Mouse (Mus musculus): ENCODE results near the gene Pja2. TPM values are rescaled to one million over a fixed set of nuclear protein-coding genes. Genes with fewer than 3 reads are reported as not detected.
"Not testable (repeated sequence)": the region's sequence is repeated elsewhere in the genome, so short reads cannot be mapped to it uniquely, and the experiment has no call there.

Gene Pja2
- polyA plus RNA-seq, 1 experiment from 2014 or later: 127 TPM

DNA sequence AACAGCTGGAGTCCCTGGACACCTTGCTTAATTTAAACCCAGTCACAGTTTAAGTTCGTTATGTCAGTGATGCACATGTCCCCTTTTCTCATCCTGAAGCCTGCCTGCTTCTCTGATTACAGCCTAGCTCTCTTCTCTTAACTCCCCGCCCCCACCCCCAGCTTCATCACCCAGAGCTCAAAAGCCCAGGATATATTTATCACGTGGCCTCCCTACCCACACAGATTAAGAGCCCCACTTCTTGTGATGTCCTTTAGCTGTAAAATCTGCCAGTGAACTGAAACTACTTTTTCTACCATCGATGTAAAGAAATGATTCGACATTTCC, 1.0 kb upstream of the Pja2 start:
- WGBS: 22% methylated on average over 5 of the region's 5 CpGs
- peaks cover 19% of the 10 kb centered on the region for H3K4me1 ChIP-seq (replicated peaks)
- H3K9me3 ChIP-seq: no peaks in the 10 kb centered on the region
- H3K9ac ChIP-seq (replicated peaks): peak overlapping the region; percentile 72
- H3K27me3 ChIP-seq: no peaks in the 10 kb centered on the region
- no peak for ATAC-seq
- 0 out of 2 replicates have a peak, but pooled peaks cover 2% of the 10 kb centered on the region for H3K36me3 ChIP-seq
- H3K27ac ChIP-seq: peak overlapping the region; percentile 91
- H3K4me2 ChIP-seq (replicated peaks): peak overlapping the region; percentile 77
- H3K4me3 ChIP-seq (replicated peaks): peak overlapping the region; percentile 95

- no peaks in the 10 kb centered on the region for H3K27me3 ChIP-seq
- H3K9ac ChIP-seq (replicated peaks): peak overlapping the region; percentile 99
- no peaks in the 10 kb centered on the region for H3K9me3 ChIP-seq
- ATAC-seq: no peak; the same call in 1 of the 2 replicates
- 0 out of 2 replicates have a peak, but pooled peaks cover 2% of the 10 kb centered on the region for H3K36me3 ChIP-seq
- H3K27ac ChIP-seq: peak overlapping the region; percentile 99
- peak overlapping the region; percentile 95 for H3K4me3 ChIP-seq (replicated peaks)
- under 1% methylated on average over 50 of the region's 62 CpGs for WGBS
- peak overlapping the region; percentile 57 for H3K4me2 ChIP-seq (replicated peaks)
- H3K4me1 ChIP-seq (replicated peaks): peaks cover 19% of the 10 kb centered on the region
These were observed 322 bp downstream of the Pja2 start for GRCm38 (mm10) chr17:64331291-64331897.

- peaks cover 19% of the 10 kb centered on the region for H3K4me1 ChIP-seq (replicated peaks)
- ATAC-seq: no peak
- peak overlapping the region; percentile 57 for H3K4me2 ChIP-seq (replicated peaks)
- no peaks in the 10 kb centered on the region for H3K27me3 ChIP-seq
- peak overlapping the region; percentile 95 for H3K4me3 ChIP-seq (replicated peaks)
- WGBS: 22% methylated on average over 8 of the region's 8 CpGs
- peak overlapping the region; percentile 99 for H3K27ac ChIP-seq
- no peaks in the 10 kb centered on the region for H3K9me3 ChIP-seq
- H3K36me3 ChIP-seq: 0 out of 2 replicates have a peak, but pooled peaks cover 2% of the 10 kb centered on the region
- peak overlapping the region; percentile 99 for H3K9ac ChIP-seq (replicated peaks)
These were observed 831 bp downstream of the Pja2 start for GRCm38 (mm10) chr17:64330885-64331284.

- Histone ChIP-seq H3K4me2 (replicated peaks) (no peak overlapping the region), H3K36me3 (0 out of 2 replicates have a peak, but pooled peaks cover 2% of the 10 kb centered on the region), H3K4me1 (replicated peaks) (peaks cover 6% of the 10 kb centered on the region), H3K9me3 (no peaks in the 10 kb centered on the region), H3K27me3 (no peaks in the 10 kb centered on the region), H3K9ac (replicated peaks) (no peak overlapping the region), H3K27ac (no peak overlapping the region), H3K4me3 (replicated peaks) (no peak overlapping the region)
- WGBS: 91% methylated on average over 2 of the region's 2 CpGs
- no peak for ATAC-seq
These were observed 7.2 kb downstream of the Pja2 start for GRCm38 (mm10) chr17:64324556-64324955.

DNA sequence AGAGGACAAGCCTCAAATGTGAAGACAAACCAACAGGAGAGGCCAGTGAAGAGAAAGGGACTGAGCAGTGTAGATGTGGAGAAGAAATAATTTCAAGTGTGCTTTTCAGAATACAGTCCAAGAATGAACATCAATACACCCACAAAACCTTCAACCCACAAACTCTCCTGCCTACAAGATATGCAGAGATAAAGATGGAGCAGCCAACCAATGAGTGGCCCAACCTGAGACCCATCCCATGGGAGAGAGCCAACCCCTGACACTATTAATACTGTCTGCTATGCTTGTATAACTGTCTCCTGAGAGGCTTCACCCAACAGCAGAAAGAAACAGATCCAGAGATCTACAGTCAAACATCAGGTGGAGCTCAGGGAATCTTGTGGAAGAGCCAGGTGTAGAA, 16.3 kb downstream of the Pja2 start:
- H3K36me3 ChIP-seq: peaks cover 16% of the 10 kb centered on the region
- no peaks in the 10 kb centered on the region for H3K4me1 ChIP-seq (replicated peaks)
- H3K4me2 ChIP-seq (replicated peaks): no peak overlapping the region
- H3K27me3 ChIP-seq: no peaks in the 10 kb centered on the region
- no peak overlapping the region for H3K9ac ChIP-seq (replicated peaks)
- H3K27ac ChIP-seq: no peak overlapping the region
- ATAC-seq: no peak
- no peak overlapping the region for H3K4me3 ChIP-seq (replicated peaks)
- H3K9me3 ChIP-seq: no peaks in the 10 kb centered on the region

GRCm38 (mm10) chr17:64314523-64314922, 17.2 kb downstream of the Pja2 start:
- H3K27ac ChIP-seq; H3K4me1 ChIP-seq (replicated peaks); ATAC-seq; H3K9ac ChIP-seq (replicated peaks); H3K4me2 ChIP-seq (replicated peaks); H3K9me3 ChIP-seq; H3K4me3 ChIP-seq (replicated peaks); H3K27me3 ChIP-seq: not testable (repeated sequence)
- 93% methylated on average over 1 of the region's 1 CpGs for whole genome bisulfite sequencing
- peaks cover 16% of the 10 kb centered on the region for H3K36me3 ChIP-seq

GRCm38 (mm10) chr17:64297628-64298027, 34.1 kb downstream of the Pja2 start:
- Histone ChIP-seq H3K9ac (replicated peaks) (no peak overlapping the region), H3K36me3 (peaks cover 18% of the 10 kb centered on the region), H3K4me1 (replicated peaks) (no peaks in the 10 kb centered on the region), H3K27ac (no peak overlapping the region), H3K27me3 (no peaks in the 10 kb centered on the region), H3K9me3 (no peaks in the 10 kb centered on the region), H3K4me3 (replicated peaks) (no peak overlapping the region), H3K4me2 (replicated peaks) (no peak overlapping the region)
- 92% methylated on average over 5 of the region's 5 CpGs for WGBS
- ATAC-seq: no peak

DNA sequence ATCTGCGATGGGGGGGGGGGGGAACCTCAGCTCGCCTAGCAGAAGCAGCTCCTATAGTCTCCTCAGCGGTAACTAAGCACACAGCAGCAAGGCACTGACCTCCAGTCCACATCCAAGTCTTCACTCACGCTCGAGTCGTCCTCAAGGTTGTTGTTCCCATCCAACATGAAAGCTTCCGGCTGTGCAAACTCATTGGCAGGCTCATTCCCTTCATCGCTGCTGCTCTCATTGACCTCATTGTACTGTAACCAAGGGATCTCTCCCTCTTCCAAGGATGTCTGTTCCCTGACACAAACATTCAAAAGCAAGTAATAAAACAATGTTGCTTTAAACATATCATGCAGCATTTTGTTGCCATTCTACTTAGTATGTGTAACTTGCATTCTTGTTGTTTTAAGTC, 39.0 kb downstream of the Pja2 start:
- ATAC-seq: no peak
- H3K27ac ChIP-seq: no peak overlapping the region
- H3K27me3 ChIP-seq: no peaks in the 10 kb centered on the region
- H3K36me3 ChIP-seq: peaks cover 12% of the 10 kb centered on the region
- H3K4me3 ChIP-seq (replicated peaks): no peak overlapping the region
- H3K9ac ChIP-seq (replicated peaks): no peak overlapping the region
- H3K4me2 ChIP-seq (replicated peaks): no peak overlapping the region
- no peaks in the 10 kb centered on the region for H3K4me1 ChIP-seq (replicated peaks)
- H3K9me3 ChIP-seq: no peaks in the 10 kb centered on the region
- 90% methylated on average over 8 of the region's 8 CpGs for WGBS

- no peaks in the 10 kb centered on the region for H3K9me3 ChIP-seq
- no peak for ATAC-seq
- no peak overlapping the region for H3K27ac ChIP-seq
- H3K4me2 ChIP-seq (replicated peaks): no peak overlapping the region
- no peak overlapping the region for H3K9ac ChIP-seq (replicated peaks)
- H3K27me3 ChIP-seq: no peaks in the 10 kb centered on the region
- peaks cover 30% of the 10 kb centered on the region for H3K36me3 ChIP-seq
- 40% methylated on average over 4 of the region's 4 CpGs for WGBS
- no peak overlapping the region for H3K4me3 ChIP-seq (replicated peaks)
- H3K4me1 ChIP-seq (replicated peaks): no peaks in the 10 kb centered on the region
These were observed 42.0 kb downstream of the Pja2 start for GRCm38 (mm10) chr17:64289684-64290083.

- WGBS: 73% methylated on average over 7 of the region's 7 CpGs
- H3K36me3 ChIP-seq: peaks cover 40% of the 10 kb centered on the region
- no peak overlapping the region for H3K4me2 ChIP-seq (replicated peaks)
- H3K27ac ChIP-seq: no peak overlapping the region
- H3K9ac ChIP-seq (replicated peaks): no peak overlapping the region
- H3K27me3 ChIP-seq: no peaks in the 10 kb centered on the region
- no peaks in the 10 kb centered on the region for H3K4me1 ChIP-seq (replicated peaks)
- no peak overlapping the region for H3K4me3 ChIP-seq (replicated peaks)
- no peak for ATAC-seq
- no peaks in the 10 kb centered on the region for H3K9me3 ChIP-seq
These were observed 43.7 kb downstream of the Pja2 start for GRCm38 (mm10) chr17:64288000-64288399.

DNA sequence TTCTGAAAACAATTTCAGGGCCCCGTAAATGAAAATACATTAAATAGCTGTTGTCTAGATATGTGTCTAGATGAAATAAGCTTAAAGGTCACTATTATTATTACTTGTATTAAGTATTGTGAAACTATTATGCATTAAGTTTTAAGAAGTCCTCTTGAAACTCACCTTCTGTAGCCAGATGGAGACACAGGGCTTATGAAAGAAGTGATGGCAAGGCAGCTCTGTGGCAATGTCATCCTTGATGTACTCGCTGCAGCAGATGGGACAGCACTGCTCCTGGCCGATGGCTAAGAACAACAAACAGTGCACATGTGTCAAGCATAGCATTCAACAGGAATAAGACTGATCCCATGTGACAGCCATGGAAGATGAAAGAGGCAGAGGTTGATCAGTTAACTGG, 44.9 kb downstream of the Pja2 start:
- no peak overlapping the region for H3K27ac ChIP-seq
- no peak for ATAC-seq

DNA sequence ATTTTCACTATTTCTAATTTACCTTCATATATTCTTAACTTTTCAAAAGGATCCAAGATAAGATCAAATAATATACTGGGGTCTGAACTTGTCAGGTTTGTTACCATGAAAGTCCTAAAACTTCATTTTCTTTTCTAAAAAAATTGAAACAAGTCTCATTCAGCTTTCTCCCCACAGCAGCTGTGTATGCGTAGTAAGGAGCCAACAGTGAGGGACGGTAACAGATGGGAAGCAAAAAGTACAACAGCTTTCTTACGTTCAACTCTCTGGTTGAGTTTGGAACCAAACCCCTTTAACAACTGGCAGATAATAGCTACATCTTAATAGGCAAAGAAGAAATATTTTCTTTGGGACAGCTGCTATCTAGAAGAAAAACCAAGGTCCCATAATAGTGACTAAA, 50.3 kb downstream of the Pja2 start:
- H3K4me1 ChIP-seq (replicated peaks); H3K4me2 ChIP-seq (replicated peaks); H3K9me3 ChIP-seq; H3K9ac ChIP-seq (replicated peaks); H3K4me3 ChIP-seq (replicated peaks); H3K27ac ChIP-seq; H3K27me3 ChIP-seq; ATAC-seq: not testable (repeated sequence)
- 78% methylated on average over 3 of the region's 3 CpGs for WGBS
- peaks cover 58% of the 10 kb centered on the region for H3K36me3 ChIP-seq

More for the DNA sequence above, 44.9 kb downstream of the Pja2 start:
- no peak overlapping the region for H3K4me2 ChIP-seq (replicated peaks)
- no peak overlapping the region for H3K4me3 ChIP-seq (replicated peaks)
- H3K36me3 ChIP-seq: peaks cover 43% of the 10 kb centered on the region
- no peaks in the 10 kb centered on the region for H3K9me3 ChIP-seq
- WGBS: 71% methylated on average over 3 of the region's 3 CpGs
- H3K4me1 ChIP-seq (replicated peaks): no peaks in the 10 kb centered on the region
- H3K9ac ChIP-seq (replicated peaks): no peak overlapping the region
- no peaks in the 10 kb centered on the region for H3K27me3 ChIP-seq

DNA sequence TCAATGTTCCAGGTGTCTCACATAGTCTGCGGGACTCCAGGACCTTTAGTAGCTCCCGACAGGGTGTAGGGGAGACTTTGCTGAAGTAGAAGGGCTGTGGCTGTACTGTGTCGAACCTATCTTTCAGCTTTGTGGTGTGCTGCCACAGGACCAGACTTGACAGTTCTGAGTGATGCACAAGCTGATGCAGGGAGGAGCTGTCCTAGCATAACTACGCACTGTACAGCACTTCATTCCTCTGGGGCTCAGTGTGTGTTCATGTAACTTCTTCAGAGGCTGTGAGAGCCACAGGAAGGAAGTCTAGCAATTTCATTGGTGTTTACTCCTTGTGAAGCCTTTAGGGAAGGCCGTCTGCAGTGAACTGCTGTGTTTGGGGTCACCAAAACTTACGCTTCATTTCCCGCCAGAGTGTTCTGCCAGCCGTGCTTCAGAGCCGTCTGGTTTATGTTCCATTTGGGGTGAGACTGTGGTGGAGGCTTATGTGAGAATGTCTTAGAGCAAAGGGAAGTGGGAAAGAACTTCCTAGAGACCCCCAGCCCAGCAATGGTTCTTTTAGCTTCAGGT, 54.0 kb downstream of the Pja2 start:
- Histone ChIP-seq H3K9ac (replicated peaks) (no peak overlapping the region), H3K4me2 (replicated peaks) (no peak overlapping the region), H3K9me3 (no peaks in the 10 kb centered on the region), H3K4me3 (replicated peaks) (no peak overlapping the region), H3K4me1 (replicated peaks) (no peaks in the 10 kb centered on the region), H3K36me3 (peaks cover 30% of the 10 kb centered on the region), H3K27me3 (no peaks in the 10 kb centered on the region), H3K27ac (no peak overlapping the region)
- no peak for ATAC-seq
- 84% methylated on average over 9 of the region's 9 CpGs for WGBS

Measured in midbrain, embryonic 13.5 days (tissue).